Mouse (Mus musculus) telencephalon, adult 2 months (tissue): ENCODE data around the gene Wdfy4.

ENCODE experiments used
- DNase-seq: peaks from one replicate; pipeline ENCODE4 v3.0.0-alpha.2; 2011; ENCODE audit warnings: low read depth, low spot score

The Wdfy4 gene

GRCm38 (mm10) chr14:33078596-33078995, 106.7 kb downstream of the Wdfy4 start:
- no peak for DNase-seq

DNA sequence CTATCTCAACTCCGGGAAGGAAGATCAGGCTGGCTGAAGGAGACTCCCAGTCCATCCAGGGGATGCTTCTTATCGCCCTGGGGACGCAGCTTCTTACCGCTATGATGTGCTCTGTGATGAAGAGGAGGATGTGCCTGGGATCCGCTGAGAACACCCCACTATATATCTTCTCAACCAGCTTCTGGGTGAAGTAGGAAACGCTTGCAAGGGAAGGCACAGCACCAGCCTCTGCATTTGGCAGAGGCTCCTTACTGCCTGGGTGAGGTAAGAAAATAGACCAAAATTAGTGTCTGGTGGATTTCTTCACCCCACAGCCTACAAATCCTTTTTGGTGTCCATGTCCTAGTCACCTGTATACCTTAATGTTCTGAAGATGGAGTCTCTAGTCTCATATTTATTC, 107.2 kb downstream of the Wdfy4 start:
- peak; percentile 44 for DNase-seq

DNA sequence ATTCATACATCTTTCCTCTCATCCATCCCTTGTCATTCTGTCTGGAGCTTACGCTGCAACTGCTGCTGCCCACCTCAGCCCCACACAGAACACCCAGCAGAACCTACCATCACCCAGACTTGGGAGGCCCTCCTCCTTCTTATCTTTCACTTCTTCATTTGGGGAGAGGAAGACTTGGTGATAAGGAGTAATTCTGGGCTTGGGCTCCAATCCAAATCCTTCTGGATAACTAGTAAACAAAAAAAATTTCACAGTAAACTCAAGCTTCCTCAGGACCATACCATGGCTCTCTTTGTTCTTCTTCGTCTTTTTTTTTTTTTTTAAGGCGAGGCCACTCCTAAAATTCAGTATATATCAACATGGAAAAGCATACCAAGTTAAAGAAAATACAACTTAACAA, 112.0 kb downstream of the Wdfy4 start:
- no peak for DNase-seq

- no peak for DNase-seq
Observed at GRCm38 (mm10) chr14:33072351-33072750, 113.0 kb downstream of the Wdfy4 start.

- no peak for DNase-seq
Observed at GRCm38 (mm10) chr14:33067676-33068075, 117.6 kb downstream of the Wdfy4 start.

- no peak for DNase-seq
Observed at GRCm38 (mm10) chr14:33062996-33063395, 122.3 kb downstream of the Wdfy4 start.

DNA sequence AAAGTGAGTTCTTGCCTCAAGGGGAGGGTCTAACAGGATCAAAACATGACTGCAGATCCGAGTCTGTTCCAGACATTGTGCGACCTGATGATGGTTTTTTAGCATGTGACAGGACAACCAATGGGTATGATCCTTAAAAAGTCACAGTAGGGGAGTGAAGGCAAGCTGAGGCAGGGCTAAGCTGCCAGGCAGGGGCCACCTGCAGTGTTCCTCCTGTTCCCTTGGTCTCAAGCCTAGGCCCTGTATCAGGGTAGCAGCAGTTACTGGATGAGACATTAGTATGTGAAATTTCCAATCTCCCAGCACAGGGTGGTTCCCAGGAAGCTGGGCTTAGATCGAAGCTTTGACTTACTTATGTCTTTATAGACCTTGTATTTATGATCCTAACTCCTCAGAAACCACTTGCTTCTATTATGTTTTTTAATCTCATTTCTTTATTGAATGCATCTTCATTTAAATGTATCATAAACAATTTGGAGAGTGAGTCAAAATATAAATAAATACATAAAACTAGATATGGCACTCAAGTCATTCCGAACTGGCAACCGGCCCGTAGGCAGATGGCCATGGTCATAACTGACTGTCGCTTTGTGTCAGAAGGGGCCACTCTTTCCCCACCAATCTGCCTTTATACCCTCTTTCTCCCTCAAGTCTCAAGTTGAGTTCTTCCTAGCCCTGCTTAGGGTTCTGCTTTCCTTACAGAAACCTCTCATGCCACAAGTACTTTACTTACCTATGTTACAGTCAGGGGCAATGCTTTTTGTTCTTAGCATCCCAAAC, 126.2 kb downstream of the Wdfy4 start:
- DNase-seq, result no peak

GRCm38 (mm10) chr14:33053441-33053840, 131.9 kb downstream of the Wdfy4 start:
- DNase-seq, result no peak

DNA sequence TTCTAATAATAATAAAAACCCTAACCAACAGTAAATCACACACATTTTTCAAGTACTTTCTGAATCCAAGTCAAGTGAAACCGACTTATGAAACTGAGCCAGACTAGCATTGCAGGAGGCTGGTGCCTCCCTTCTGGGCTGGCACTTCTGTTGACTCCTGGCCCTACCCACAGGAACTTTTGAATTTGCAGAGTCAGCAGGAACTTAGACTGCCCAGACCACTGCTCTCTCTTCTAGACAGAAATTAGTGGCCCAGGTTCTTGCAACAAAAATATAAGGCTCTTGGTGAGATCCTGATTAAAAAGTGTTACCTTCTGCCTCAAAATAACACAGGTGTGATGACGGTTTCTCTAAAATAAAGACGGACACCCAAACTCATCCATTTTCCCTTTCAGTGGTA, 140.1 kb downstream of the Wdfy4 start:
- no peak for DNase-seq

GRCm38 (mm10) chr14:33036811-33037210, 148.5 kb downstream of the Wdfy4 start:
- DNase-seq, result no peak

- DNase-seq, result no peak
Observed at GRCm38 (mm10) chr14:33035386-33035785, 149.9 kb downstream of the Wdfy4 start.

- DNase-seq, result no peak
Observed at GRCm38 (mm10) chr14:33033424-33033823, 151.9 kb downstream of the Wdfy4 start.

GRCm38 (mm10) chr14:33030849-33031248, 154.5 kb downstream of the Wdfy4 start:
- DNase-seq, result no peak

DNA sequence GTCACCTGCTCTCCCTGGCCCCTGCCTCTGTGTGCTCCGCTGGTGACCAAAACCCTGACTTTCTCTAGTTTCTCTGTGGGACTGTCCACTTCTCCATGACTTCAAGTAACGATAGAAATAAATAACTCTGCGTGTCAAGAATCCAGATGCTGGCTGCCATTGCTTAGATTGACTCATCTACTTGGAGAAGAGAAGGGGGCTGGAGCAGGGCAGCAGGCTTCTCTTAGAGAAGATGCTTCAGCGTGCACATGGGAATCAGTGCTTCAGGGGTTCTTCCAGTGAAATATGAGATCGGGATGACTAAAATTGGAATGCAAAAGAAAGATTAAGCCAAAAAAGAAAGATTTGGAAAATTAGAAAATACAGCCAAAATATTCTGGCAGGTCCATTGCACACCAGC, 165.7 kb downstream of the Wdfy4 start:
- DNase-seq, result no peak

DNA sequence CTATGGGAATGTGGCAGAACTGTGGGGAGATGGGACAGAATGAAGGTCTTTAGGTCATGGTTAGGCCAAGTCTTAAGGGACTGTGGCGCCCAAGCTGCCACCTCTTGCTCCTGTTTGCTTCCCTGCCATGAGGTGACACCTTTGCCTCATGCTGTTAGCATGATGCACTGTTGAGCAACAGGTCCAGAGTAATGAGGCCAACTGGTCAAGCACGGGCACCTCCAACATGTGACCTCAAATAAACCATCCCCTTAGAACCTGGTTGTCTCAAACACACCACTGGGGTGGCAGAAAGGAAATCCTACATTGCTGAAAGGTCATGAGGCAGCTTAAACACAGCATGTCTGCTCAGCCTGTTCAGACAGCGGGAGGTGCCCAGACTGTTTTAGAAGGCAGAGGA, 166.3 kb downstream of the Wdfy4 start:
- no peak for DNase-seq

GRCm38 (mm10) chr14:33007638-33008037, 177.7 kb downstream of the Wdfy4 start:
- no peak for DNase-seq

DNA sequence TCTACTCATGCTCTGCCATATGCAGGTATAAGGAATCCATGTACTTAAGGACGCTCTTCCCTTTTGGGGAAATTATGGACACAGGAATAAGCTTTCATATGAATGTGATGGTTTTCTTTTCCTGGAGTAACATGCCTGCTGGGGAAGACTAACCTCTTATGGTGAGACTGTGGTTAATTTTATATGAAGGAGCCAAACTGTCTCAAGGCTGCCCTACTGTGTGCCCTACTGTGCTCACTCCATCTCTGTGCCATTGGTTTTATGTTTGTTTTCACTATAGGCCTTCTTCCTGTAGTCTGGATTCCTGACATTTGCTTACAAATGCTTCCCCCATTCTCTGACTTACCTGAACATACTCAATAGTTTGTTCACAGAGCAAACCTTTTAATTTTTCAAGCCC, 180.2 kb downstream of the Wdfy4 start:
- DNase-seq, result no peak

DNA sequence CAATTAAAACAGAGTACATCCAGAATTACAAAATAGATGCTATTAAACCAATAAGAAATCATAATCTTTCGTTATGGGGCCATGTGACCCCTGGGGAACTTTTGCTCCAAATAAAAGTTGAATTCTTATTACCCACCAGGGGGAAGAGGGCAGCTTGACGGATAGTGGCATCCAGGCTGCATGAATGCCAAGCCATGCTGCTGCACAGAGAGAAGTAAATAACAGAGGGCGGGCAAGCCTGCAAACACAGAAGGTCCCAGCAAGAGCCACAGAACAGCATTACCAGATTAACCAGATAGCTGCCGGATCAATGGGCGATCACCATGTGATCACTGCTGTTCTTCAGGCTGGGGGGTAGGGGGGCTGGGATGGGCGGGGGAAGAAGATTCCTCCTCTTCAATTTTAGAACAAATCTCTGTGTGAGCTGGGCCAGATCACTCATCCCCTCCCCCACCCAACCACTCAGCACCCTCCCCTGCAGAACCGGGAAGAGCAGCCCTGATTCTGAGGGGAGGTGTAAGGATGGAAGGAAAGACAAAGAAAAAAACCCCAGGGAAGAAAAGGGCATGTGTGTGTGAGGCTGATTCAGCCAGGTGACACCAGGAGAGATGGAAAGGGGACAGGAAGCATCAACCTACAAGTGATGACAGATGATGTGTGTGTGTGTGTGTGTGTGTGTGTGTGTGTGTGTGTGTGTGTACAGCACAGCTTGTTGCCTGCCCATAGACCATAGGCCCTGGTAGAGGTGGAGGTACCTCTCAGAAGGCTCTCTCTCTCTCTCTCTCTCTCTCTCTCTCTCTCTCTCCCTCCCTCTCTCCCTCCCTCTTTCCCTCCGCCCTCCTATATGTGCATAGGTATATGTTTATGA, 185.0 kb downstream of the Wdfy4 start:
- no peak for DNase-seq

DNA sequence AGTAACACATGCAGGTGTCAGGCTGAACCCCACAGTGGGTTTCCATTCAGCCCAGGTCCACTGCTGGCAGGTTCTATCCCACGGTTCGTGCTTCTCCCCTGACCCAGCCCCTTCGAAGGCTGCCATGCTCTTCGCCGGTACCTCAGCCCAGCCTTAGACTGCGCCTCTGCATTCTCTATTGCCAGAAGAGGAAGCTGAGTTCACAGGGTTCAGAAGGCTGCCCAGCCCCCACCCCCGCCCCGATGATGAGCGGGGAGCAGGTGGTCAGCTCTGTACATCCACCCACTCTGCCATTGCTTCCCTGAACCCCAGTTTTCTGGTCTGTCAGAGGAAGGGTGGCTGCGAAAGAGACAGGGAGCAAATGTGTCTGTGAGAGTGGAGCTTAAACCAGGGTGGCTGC, 185.8 kb downstream of the Wdfy4 start:
- no peak for DNase-seq

DNA sequence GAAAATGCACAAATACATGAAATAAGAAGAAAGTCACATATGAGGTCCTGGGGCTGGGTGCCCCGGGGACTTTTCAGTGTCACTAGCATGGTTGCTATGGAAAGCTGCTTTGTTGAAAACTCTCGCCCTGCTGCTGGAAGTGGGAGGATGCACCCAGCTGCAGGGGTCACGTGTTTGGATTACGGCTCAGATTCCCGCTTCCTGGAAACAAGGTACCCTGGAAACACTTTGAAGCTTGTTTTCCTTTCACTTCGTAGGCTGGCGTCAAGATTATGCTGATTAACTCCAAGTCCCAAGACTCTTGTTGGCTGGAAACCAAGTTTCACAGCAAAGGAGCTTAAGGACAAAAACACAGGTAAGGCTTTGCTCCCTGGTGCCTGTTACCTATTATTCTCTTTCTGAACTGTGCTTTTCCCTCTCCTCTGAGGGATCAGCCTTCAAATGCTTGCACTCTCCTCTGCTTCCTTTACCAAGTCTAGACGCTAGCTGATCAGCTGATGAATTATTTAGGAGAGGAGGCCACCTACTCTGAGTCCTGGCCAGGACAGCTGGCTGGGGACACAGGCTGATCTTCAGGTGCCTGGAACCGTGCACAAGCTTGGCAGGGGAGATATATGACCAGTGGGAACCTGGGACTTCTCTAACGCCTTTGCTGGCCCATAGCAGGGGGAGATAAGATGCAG, 190.2 kb downstream of the Wdfy4 start:
- peak; percentile 16 for DNase-seq

GRCm38 (mm10) chr14:32991082-32991481, 194.2 kb downstream of the Wdfy4 start, which contains the start of gene Lrrc18:
TSS of gene Lrrc18 (plus strand) at chr14:32991382.
- DNase-seq, result no peak

- DNase-seq, result no peak
Observed at GRCm38 (mm10) chr14:32986659-32987058, 198.6 kb downstream of the Wdfy4 start.
